Mouse (Mus musculus) brain, adult 2 months (tissue): ENCODE measurements at regions not wholly inside any gene's neighbourhood (a gene's known extent, or its start where the extent isn't known, plus 50 kb on each side); places are given as distances from the start of the nearest gene placed in this dataset.

Experiments
- DNase-seq: peaks from one replicate; pipeline ENCODE4 v3.0.0; 2011; ENCODE audit warnings: low read depth, low spot score

DNA sequence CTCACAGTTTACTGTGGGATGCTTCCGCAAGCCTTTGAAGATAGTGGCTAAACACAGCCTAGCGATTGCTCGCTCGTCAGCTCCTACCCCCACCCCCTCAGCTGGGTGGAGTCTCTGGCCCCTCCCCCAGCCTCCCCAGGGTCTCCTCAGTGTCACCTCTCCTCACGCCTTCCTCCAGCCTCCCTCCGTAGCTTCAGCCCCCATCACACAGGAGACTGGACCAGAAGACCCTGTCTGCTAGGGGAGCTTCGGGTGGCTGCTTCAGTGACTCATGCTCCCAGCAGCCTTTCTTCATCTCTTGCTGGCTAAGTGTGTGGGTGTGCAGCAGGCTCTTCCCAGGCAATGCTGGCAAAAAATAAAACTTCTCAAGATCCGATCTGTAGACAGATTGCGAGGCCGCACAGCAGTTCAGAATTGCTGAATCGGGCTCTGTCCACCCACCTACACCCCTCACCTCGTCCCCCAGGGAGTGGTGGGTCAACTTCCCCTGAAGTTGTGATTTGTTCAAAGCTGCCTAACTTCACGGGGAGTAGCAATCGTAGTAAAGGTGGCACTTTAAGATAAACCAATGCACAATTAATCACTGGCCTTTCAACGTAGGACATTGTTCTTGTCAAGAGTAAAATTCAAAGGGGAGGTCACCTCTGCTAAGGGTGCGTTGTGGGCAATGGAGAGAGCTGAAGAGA is 61.2 kb upstream of the Ankrd28 start:
- peak; percentile 91 for DNase-seq

DNA sequence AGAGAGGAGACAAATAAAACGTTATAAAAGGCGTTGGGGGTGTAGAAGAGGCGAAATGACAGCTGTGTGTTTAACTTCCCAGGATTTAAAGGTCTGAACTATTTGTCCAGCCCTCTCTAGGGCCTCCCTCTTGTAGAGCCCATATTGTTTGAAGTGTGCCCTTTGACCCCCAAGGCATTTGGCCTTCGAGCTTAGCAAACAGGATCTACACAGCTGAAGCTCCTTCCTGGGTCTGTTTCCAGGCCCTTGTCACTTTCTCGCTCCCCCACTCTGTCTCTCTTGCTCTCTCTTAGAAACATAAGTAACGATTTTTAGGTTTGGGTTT is 61.7 kb upstream of the Ankrd28 start:
- DNase-seq: no peak

DNA sequence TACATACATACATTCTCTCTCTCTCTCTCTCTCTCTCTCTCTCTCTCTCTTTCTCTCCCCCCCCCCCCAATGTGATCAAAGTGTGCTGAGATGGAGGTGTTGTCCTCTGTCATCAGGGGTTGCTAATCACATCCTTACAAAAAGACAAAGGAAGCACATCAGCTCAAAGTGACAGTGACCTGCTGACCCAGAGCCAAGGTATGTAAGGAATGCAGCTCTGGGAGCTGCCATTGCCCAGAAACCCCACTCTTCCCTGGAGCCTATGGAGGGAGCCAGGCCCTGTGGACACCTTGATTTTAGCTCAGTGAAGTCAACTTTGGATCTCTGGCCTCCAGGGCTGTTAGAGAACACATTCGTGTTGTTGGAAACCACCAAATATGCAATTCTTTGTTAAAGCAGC is 66.0 kb upstream of the Ankrd28 start:
- no peak for DNase-seq

DNA sequence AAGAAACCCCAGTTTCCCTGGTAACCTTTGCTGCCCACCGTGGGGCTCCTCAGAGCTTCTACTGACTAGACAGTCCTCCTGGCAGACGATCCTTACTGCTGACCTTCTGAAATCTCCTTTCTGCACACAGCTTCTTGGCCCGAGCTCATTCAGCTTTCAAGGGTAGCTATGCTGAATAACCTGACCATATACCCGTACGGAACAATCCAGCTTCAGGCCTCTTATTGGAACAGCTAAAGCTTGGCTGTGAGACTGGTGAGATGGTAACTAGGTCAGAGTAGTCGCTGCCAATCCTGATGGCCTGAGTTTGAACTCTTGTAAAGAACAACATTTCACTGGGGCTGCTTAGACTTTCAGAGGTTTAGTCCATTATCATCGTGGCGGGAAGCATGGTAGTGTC is 69.1 kb upstream of the Ankrd28 start:
- DNase-seq: peak; percentile 10

DNA sequence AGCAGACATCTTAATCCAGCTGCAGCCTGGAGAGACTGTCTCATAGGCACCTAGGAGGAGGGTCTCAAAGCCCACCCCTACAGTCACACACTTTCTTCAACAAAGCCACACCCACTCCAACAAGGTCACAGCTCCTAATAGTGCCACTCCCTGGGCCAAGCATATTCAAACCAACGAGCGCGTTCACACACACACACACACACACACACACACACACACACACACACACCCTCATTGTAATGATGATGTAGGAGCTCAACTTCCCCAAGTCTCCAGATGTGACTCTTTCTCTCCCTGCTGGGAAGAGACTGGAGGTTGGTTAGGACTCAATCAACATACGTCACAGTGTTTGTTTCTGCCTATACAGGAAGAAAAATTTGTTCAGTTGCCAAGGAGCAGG is 69.5 kb upstream of the Ankrd28 start:
- DNase-seq: no peak

DNA sequence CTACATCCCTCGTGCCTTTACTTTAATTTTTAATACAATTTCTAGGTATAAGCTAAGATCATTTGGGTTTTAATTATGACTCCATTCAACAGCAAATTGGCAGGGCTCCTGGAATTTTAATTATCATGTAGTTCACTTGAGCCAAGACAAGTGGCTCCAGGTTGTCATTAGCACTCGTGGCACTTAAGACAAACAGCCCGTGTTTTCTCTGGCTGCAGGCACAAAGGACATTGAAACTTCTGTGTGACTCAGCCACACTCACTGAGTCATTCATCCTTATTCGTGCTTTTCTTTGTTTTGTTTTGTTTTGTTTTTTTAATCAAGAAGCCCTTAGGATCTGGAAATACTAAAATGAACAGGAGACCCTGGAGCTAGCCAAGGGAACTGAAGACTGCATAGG is 71.5 kb upstream of the Ankrd28 start:
- peak; percentile 42 for DNase-seq

DNA sequence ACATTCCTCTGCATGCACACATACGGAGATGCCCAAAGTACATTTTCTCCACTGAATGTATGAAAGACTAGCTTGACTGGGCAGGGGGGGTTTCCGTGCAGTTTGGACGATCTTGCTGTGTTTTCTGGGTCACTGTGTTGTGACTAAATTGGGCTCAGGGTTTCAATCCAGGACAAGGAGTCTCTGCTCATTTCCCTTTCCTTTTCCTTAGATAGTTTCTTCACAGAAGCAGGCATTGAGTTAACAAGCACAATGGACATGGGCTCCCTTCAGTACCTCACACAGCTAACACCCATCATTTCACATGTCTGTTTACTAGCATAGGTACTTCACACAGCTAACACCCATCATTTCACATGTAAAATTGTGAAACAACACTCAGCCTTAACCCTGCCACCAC is 73.2 kb upstream of the Ankrd28 start:
- DNase-seq: no peak

DNA sequence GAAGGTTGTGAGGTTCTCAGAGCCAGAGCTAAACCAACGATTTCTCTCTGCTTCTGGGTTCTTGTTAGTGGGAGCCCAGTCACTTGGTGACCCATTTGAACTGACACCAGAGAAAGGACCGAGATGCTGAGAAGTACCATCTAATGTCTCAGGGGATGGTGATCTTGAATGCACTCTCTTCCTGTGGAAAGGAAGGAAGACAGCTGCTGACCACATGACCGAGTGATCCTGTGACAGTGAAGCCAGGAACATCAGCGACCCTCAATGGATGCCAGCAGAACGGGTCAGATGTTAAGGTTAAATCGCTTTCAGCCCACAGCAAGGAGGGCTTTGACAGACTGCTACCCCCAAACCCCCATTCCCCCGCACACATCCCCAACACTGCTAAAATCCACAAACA is 78.1 kb upstream of the Ankrd28 start:
- DNase-seq: no peak

DNA sequence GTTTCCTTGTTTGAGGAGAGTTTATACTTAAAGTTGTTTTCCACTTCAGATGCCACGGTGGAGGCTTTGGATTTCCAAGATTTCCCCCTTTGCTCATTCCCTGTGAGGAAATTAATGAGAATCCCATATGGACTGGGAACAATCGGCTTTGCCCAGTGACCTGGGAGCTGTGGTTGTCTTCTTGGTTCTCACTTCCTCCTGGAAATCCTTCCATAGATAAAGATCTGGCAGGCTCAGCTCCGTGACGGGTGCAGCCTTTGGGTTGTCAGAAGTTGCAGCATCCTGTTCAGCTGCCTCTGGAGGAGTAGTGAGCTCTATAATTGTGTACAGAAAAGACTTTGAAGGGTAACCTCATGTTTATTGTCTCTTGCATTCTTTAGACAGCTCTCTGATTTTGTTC is 78.8 kb upstream of the Ankrd28 start:
- DNase-seq: no peak

DNA sequence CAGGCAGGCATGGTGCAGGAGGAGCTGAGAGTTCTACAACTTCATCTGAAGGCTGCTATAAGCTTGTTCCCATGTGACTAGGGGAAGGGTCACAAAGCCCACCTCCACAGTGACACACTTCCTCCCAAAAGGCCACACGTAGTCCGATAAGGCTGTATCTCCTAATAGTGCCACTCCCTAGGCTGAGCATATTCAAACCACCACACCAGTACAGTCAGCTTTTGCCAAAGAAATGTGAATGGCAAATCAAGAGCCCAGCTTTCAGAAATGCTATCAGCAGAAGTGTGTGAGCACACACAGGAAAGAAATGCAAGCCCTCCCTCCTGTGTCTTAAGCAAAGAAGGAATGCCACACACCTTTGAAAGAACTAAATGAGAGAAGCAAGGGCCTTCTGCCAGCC is 80.4 kb upstream of the Ankrd28 start:
- DNase-seq: no peak

DNA sequence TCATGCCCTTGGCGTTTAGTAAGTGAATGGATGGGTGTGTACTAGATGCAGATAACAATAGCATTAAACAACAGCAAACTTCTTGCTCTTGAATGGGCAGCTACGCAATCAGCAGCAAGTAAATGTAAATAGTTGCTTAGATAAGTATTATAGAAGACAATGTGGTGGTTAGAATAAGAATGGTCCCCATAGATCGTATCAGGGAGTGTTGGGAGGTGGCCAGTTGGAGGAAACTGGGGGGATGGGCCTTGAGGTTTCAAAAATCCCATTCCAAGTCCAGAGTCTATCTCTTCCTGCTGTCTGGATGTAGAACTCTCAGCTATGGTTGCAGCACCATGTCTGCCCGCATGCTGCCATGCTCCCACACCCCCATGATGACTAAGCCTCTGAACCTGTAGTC is 88.0 kb upstream of the Ankrd28 start:
- DNase-seq: peak; percentile 31

DNA sequence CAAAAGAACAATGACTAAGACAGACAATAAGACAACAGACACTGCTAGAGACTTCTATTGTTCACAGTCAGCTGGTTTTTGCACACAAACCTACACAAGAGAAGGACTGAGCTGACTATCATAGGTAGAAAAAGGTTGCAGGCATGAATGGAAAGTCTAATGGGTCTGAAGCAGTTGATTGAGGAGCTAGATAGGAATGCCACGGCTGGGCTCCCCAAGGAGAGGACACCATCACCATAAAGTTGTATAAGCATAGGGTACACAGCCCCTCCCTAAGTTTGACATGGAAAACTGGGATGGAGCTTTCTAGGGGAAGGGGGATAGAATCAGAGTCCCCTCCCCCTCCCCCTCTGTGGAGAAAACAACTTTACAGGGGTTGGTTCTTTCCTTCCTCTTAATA is 88.5 kb upstream of the Ankrd28 start:
- no peak for DNase-seq

DNA sequence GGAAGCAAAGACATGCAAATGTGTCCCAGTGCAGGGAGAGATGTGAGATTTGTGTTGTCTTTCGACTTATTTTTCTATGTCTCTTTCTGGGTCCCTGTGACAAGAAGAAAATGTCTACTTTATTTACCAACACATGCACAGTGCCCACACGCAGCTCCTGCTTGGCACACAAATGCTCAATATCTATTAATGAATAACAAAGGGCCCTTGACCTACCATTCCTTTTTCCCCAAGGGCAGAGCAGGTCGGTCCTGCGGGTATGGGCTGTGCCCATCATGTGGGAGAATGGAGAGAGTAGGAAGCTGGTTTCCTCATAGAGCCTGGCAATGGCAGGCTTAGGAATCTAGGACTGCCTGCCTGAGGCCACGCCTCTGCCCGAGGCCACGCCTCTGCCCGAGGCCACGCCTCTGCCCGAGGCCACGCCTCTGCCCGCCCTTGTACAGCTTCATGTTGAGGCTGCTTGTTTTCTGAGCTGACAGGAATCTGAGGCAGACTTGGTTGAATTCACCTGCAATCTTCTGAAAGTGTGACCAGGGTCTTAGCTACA is 98.8 kb upstream of the Ankrd28 start:
- no peak for DNase-seq

DNA sequence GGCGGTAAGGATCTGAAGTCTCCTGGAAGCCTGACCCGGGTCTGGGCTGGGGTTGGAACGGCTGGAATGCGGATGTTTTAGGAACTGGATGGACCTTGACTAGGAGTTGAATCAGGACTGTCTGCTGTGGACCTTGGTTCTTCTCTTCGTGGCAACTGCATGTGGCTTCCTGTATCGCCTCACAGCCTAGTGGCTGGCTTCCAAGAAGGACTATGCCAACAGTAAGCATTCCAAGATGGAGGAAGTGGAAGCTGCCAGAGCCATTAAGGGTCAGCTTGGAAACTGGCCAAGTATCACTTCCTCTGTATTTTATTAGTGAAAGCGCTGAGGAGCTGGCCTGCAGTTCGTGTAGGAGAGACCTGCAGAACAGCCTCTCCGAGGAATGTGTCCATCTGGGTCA is 98.4 kb upstream of the Galnt15 start:
- DNase-seq: peak; percentile 81

DNA sequence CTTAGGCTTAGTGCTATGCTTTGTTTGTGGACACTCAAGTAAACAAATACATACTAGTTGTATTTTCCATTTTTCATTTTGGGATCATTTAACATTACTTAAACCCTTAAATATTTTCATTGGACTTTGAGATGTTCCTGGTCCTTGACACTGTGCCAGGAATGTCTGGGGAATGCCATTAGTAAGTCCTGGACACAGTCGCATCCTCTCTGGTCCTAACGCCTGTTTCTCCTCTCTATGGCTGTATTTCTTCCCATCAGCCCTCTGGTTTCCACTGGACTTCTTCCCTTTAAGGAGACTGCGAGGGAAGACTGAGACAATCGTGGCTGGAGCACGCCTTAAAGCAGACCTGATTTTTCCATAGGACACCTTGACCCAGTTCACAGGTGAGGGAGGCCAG is 96.8 kb upstream of the Galnt15 start:
- no peak for DNase-seq

DNA sequence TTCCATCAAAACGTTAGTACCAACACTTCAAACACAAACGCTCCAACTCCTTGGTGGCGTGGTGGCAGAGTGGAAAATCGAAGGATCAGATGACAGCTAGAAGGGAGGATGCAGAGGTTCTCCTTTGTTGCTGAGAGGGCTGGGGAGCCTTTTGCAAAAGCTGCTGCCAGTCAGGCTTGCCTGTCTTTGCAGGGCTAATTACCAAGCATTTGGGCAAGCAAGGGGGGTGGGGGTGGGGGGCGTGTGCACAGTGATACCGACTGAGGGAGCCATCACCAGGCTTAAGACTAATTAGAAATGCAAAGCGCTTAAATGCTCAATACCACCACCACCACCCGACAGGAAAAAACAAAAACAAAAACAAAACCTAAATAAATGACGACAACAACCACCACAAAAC is 95.3 kb upstream of the Galnt15 start:
- peak; percentile 45 for DNase-seq

DNA sequence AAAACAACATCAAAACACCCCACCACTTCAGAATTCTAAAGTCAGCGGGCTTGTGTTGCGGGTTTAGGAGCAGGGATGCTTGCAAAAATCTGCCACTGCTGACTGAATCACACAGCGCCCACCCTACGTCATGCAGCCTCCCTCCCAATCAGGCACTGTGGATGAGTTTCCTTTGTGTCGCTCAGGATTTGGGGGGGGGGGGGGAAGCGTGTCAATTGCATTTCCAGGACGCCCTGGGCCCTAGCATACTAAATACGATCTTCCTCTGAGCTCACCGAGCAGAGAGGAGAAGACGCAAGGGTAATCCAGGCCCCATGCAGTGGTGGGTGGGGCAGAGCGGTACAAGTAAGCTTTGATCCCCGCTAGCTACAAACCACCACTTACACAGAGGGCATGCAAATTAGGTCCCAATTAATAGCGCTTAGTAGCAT is 94.9 kb upstream of the Galnt15 start:
- peak; percentile 88 for DNase-seq

DNA sequence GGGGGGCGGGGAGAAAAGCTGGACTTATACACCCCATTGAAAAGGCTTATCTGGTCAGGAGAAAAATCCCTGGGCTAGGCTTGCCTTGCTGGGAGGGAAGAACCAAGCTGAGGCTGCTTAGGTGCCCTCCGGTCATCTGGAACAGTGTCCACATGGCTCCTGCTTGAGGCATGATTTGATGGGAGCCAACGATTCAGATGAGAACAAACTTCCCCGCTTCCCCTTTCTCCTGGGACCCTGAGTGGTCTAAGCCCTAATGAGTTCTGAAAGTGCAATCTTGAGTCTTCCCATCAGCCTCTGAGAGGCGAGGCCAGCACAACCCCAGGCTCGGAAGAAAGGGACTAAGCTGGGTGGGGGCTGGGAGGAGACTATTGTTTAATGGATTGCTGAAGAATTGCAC is 94.5 kb upstream of the Galnt15 start:
- no peak for DNase-seq

DNA sequence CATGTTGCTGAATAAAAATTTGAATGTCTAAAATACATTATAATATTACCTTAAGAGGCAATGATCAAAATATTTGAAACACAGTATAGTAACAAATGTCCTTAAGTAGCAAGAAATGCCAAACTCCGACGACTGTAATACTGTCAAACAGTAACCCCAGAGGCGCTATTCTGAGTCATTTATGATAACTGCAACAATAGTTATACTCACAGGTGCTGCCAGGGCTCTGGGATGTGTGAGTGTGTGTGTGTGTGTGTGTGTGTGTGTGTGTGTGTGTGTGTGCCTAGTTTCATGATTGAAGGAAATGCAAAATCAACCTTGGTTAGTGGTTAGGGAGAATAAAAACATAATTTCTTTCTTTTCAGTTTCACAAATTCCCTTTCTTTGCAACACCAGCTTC is 94.0 kb upstream of the Galnt15 start:
- DNase-seq: no peak

DNA sequence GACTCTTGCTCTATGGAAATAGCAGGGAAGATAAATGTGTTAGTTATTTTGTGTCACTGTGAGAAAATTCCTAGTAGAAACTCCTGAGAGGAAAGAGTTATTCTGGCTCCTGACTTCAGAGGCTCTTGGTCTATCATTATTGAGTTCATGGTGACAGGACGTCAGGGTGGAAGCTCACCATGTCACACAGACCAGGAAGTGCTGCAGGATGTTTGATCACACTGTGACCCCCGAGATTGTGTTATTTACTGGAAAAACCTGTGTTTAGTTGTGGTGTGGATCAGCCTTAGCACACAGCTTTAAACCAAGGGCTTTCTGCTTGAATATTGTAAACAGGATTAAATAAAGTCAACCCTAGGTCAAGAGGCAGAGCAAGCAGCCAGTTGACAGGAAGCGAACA is 93.4 kb upstream of the Galnt15 start:
- DNase-seq: no peak

DNA sequence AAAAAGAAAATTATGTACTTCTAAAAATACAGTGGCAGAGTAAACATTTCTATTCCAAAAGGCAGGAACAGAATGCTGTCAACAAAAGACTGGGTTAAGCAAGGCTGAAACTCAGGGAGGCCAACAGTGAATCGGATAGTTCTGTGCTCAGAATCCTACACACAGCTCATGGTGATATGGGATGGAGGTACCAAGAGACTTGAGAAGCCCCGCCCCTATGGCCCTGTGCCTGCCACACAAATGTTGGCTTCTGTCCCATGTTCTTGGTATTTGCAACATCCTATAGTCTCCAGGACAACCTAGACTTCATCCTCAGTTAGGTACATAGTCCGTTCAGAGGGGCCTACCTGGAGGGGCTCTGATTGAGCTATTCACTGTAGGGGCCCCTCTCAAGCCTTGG is 92.2 kb upstream of the Galnt15 start:
- no peak for DNase-seq

DNA sequence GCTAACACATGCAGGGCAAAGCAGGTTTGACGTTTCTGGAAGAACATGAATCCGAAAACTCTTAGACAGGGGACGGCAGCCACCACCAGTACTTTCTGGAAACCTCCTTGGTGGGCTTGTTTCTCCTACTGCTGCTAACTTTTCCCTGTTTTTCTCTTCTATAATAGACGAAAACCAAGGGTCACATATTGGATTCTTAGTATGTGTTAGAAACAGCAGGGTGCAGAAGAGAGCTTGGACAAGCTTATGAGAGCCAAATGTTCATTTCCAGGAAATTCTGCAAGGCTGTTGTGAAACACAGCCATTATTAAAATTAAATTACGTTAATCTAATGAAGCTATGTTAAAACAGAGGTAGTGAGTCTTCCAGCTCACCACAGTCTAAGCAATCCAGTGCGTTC is 87.9 kb upstream of the Galnt15 start:
- no peak for DNase-seq

DNA sequence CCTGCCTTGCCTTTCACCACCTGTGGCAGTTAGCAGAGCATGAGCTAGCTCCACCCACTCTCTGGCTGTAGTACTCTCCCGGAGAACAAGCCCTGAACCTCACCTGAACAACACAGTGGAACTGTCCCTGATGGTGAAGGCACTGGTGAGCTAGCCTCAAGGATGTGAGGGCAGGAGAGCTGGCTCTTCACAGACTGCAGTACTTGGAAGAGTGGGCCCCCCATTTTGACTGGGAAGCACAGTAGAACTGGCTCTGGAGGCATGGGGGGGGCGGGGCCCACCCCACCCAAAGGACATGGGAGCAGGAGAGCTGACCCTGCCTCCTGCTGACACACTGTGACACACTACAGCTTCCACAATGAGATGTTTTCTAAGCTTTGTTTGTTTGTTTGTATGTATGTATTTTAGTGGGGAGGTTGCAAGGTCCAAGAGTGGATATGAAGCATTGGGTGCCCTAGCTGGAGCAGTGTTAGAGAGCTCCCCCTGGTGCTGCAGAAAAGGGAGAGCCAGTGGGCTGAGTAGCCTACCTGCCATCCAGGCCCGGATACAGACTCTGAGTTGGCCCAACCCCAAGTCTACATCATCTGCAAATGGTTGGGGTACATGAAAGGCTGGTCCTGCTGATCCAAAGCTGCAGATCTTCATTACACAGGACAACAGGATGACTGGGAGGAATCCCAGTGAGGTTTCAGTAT is 86.4 kb upstream of the Galnt15 start:
- peak; percentile 45 for DNase-seq

DNA sequence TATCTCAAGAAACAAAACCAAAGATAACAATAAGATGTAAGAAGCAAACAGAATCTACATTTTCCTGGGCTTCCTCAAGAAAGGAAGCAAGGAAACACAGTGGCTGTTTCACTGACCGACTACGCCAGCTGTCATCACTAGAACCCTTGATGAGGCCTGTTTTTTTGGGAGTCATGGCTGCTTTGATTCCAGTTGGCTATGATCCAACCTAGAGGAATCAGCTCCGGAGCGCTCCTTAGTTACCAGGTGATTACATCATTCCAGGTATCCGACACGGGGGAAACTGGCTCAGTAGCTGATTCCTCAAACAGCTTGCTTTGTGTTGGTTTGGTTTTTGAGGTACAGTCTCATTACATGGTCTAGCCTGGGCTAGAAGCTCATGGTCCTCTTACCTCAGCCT is 84.1 kb upstream of the Galnt15 start:
- DNase-seq: no peak
